Mouse (Mus musculus) megakaryocyte, embryonic 14.5 days (primary cell): Measurements from ENCODE around the gene Acbd3. TPM values are rescaled to one million over a fixed set of nuclear protein-coding genes. Genes with fewer than 3 reads are reported as not detected.

ENCODE experiments used
- H3K27me3 ChIP-seq: replicated peaks from 2 replicates; pipeline ENCODE3; 2012; ENCODE audit warnings: inconsistent platforms
- H3K36me3 ChIP-seq: replicated peaks from 2 replicates; pipeline ENCODE3; 2012; ENCODE audit warnings: low read length, inconsistent platforms, mixed read lengths
- H3K4me1 ChIP-seq: 2 replicates; pipeline ENCODE4 v1.6.1; 2012; ENCODE audit warnings: inconsistent platforms
- H3K4me3 ChIP-seq: replicated peaks from 2 replicates; pipeline ENCODE3; 2012; ENCODE audit warnings: moderate library complexity, mild to moderate bottlenecking, inconsistent platforms
- H3K9me3 ChIP-seq: 2 replicates; pipeline ENCODE4 v1.6.1; 2012; ENCODE audit warnings: inconsistent platforms
- FLI1 ChIP-seq: IDR thresholded peaks from 2 replicates; pipeline ENCODE4 v1.6.1; 2012; ENCODE audit warnings: low read length, inconsistent platforms, mixed read lengths
- GATA1 ChIP-seq: IDR thresholded peaks from 3 replicates; pipeline ENCODE4 v1.6.1; 2012; ENCODE audit warnings: mixed read lengths, low read length, inconsistent platforms, borderline replicate concordance
- polyA plus RNA-seq: library from polyadenylated mRNA; stranded (reverse); fragments of >175 nt; gene quantifications from 2 replicates; pipeline ENCODE4 v1.2.3, GENCODE M21; 2012; ENCODE audit warnings: low replicate concordance; ENCODE audit not compliant: insufficient read depth

The Acbd3 gene
- polyA plus RNA-seq, 1 experiment: 3.6 TPM

DNA sequence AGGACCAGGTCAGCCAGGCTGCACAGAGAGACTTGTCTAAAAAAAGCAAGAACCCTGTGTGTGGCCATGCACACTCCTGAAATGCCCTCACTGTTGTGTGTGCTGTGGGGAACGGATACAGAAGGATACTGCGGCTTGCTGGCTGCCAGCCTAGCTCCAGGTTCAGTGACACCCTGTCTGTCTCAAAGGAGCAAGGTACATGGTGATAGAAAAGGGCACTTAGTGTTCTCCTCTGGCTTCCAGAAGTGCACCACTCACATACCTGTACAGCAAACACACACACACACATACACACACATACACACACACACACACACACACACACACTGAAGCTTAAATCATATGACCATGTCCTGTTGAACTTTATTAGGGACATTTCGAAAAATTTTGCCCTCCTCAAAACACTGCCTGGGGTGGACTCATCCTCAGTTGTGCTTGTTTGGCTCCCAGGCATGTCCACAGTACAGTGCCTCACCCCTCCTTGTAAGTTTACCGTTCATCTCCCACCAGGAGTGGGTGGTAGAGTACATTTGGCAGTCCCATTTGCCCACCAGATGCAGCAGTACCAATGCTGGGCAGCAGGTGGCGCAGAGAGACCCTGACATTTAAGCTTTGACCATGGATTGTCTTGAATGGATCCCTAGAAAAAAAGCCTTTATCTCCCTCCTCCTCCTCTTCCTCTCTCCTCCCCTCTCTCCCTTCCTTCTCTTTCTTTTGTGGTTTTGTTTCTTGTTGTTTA lies 5.7 kb upstream of the Acbd3 start:
- no peaks in the 10 kb centered on the region for H3K36me3 ChIP-seq
- H3K4me3 ChIP-seq: no peak overlapping the region
- peaks cover 5% of the 10 kb centered on the region for H3K27me3 ChIP-seq
- H3K4me1 ChIP-seq: peaks cover 30% of the 10 kb centered on the region
- H3K9me3 ChIP-seq: no peaks in the 10 kb centered on the region
- TF ChIP-seq GATA1 (no peak), FLI1 (no peak)

DNA sequence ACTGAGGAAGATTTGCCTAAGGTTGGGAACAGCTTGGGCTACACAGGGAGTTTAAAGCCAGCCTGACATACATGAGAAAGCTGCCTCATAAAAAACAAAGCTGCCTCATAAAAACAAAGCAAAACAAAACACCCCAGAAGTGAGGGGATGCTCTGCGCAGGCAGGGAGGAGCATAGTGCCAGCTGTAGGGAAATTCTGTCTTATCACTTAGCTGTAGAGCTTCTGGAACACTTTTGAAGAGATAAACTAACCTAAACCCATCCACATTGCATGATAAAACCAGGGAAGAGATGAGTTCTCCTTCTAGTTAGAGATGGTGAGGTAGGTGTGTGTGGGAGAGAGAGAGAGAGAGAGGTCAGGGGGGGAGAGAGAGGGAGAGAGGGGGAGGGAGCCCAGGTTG lies 3.2 kb upstream of the Acbd3 start:
- no peaks in the 10 kb centered on the region for H3K9me3 ChIP-seq
- no peaks in the 10 kb centered on the region for H3K36me3 ChIP-seq
- peaks cover 42% of the 10 kb centered on the region for H3K4me1 ChIP-seq
- no peak overlapping the region for H3K4me3 ChIP-seq
- H3K27me3 ChIP-seq: peaks cover 3% of the 10 kb centered on the region
- no peak for TF ChIP-seq FLI1
- TF ChIP-seq GATA1: no peak

GRCm38 (mm10) chr1:180723701-180724238 lies 2.1 kb upstream of the Acbd3 start:
- no peaks in the 10 kb centered on the region for H3K9me3 ChIP-seq
- peaks cover 54% of the 10 kb centered on the region for H3K4me1 ChIP-seq
- peaks cover 1% of the 10 kb centered on the region for H3K27me3 ChIP-seq
- no peak for TF ChIP-seq GATA1
- no peak for TF ChIP-seq FLI1
- H3K36me3 ChIP-seq: no peaks in the 10 kb centered on the region
- no peak overlapping the region for H3K4me3 ChIP-seq

DNA sequence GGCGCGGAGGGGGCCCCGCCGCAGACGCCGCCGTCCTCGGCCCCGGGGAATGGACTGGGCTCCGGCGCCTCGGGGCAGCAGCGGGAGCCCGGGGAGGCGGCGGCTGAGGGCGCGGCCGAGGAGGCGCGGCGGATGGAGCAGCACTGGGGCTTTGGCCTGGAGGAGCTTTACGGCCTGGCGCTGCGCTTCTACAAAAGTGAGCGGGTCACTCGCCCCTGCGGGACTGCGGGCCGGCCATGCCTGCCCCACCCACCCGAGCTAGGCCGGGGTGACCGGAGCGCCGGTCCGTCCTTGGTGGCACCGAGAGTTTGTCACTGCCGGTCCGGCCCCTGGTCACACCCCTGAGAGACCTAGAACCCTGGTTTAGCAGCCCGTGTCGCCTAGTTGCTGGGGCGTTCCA lies 340 bp downstream of the Acbd3 start:
- Histone ChIP-seq H3K27me3 (no peaks in the 10 kb centered on the region), H3K4me1 (peaks cover 72% of the 10 kb centered on the region), H3K9me3 (no peaks in the 10 kb centered on the region), H3K36me3 (no peaks in the 10 kb centered on the region), H3K4me3 (peak overlapping the region; percentile 96)
- TF ChIP-seq GATA1: no peak
- TF ChIP-seq FLI1: no peak

DNA sequence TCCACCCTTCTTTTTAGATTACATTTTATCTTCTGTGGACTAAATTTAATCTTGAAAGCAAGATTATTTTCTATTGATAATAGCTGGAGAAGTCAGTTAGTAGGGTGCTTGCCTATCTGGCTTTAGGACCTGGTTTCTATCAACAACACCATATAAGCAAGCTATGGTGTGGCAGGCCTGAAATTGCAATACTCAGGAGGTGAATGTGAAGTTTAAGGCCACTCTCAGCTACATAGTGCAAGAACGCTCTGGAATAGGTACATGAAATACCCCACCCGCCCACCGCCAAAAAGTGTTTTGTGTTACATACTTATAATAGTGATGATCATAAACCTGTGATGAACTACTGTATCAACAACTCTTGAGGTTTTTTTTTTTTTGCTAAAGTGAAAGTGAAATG lies 3.4 kb downstream of the Acbd3 start:
- H3K27me3 ChIP-seq: no peaks in the 10 kb centered on the region
- TF ChIP-seq FLI1 (no peak), GATA1 (no peak)
- no peaks in the 10 kb centered on the region for H3K9me3 ChIP-seq
- H3K36me3 ChIP-seq: peaks cover 12% of the 10 kb centered on the region
- H3K4me3 ChIP-seq: no peak overlapping the region
- H3K4me1 ChIP-seq: peaks cover 56% of the 10 kb centered on the region

DNA sequence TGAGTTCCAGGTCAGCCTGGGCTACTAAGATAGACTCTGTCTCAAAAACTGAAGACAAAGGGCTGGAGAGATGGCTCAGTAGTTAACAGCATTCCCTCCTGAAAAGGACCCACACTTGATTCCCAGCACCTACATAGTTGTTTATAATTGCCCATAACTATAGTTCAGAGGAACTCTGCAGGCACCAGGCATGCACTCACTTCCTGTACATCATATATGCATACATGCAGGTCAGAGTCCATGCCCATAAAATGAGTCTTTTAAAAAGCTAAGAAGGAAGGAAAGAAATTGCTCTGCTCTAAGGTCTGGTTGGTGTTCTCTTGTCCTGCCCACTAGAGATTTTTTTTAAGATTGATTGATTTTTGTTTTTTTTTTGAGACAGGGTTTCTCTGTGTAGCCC lies 22.0 kb downstream of the Acbd3 start:
- H3K4me1 ChIP-seq: no peaks in the 10 kb centered on the region
- H3K36me3 ChIP-seq: peaks cover 78% of the 10 kb centered on the region
- no peaks in the 10 kb centered on the region for H3K27me3 ChIP-seq
- H3K9me3 ChIP-seq: no peaks in the 10 kb centered on the region
- no peak for TF ChIP-seq FLI1
- no peak overlapping the region for H3K4me3 ChIP-seq

DNA sequence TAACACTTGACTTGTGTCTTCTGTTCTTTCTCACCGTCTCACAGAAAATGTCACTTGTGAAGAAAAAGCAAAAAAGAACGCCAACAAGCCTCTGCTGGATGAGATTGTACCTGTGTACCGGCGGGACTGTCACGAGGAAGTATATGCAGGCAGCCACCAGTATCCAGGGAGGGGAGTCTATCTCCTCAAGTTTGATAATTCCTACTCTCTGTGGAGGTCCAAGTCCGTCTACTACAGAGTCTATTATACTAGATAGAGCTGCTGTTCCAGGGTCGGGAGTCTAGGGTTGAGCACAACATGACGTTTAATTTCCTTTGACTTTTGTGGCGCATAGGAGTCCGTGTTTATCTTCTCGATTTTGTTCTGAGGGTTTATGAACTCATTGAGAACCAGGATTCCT lies 26.3 kb downstream of the Acbd3 start:
- no peaks in the 10 kb centered on the region for H3K4me1 ChIP-seq
- H3K36me3 ChIP-seq: peaks cover 68% of the 10 kb centered on the region
- H3K27me3 ChIP-seq: no peaks in the 10 kb centered on the region
- no peaks in the 10 kb centered on the region for H3K9me3 ChIP-seq
- no peak overlapping the region for H3K4me3 ChIP-seq
- TF ChIP-seq GATA1 (no peak), FLI1 (no peak)

DNA sequence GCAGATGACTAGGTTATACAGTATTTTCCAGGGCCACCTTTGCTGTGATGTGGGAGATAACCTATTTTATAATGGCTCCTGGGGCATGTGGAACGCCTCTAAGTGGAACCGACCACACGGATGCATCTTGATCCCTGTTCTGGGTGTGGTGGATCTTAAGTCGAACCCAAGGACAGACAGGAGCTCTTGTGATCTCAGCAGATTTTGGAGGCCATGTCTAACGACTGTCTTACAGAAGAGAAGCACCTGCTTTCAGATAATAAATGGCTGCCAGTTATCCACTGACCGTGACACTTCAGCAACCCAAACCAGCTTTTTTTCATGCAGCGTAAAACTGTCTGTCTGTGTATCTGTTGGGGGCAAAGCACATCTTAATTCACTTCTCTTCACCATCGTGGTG lies 28.5 kb downstream of the Acbd3 start:
- H3K27me3 ChIP-seq: peaks cover 2% of the 10 kb centered on the region
- peaks cover 7% of the 10 kb centered on the region for H3K4me1 ChIP-seq
- no peak overlapping the region for H3K4me3 ChIP-seq
- peaks cover 51% of the 10 kb centered on the region for H3K36me3 ChIP-seq
- TF ChIP-seq FLI1: no peak
- TF ChIP-seq GATA1: no peak
- no peaks in the 10 kb centered on the region for H3K9me3 ChIP-seq

- Histone ChIP-seq H3K4me1 (peaks cover 7% of the 10 kb centered on the region), H3K27me3 (peaks cover 2% of the 10 kb centered on the region), H3K4me3 (no peak overlapping the region), H3K36me3 (peaks cover 42% of the 10 kb centered on the region), H3K9me3 (no peaks in the 10 kb centered on the region)
- TF ChIP-seq GATA1 (no peak), FLI1 (no peak)
Observed at GRCm38 (mm10) chr1:180756711-180757110, 30.9 kb downstream of the Acbd3 start.

GRCm38 (mm10) chr1:180757252-180757955 lies 31.6 kb downstream of the Acbd3 start:
- Histone ChIP-seq H3K27me3 (peaks cover 5% of the 10 kb centered on the region), H3K36me3 (peaks cover 35% of the 10 kb centered on the region), H3K4me3 (peak overlapping the region; percentile 72), H3K4me1 (peaks cover 7% of the 10 kb centered on the region), H3K9me3 (no peaks in the 10 kb centered on the region)
- no peak for TF ChIP-seq GATA1
- TF ChIP-seq FLI1: no peak
